Mouse (Mus musculus) erythroblast, embryonic 14.5 days (primary cell): ENCODE data around the gene Akap13. TPM values are rescaled to one million over a fixed set of nuclear protein-coding genes. Genes with fewer than 3 reads are reported as not detected.

Experiments
- H3K27me3 ChIP-seq: 2 replicates; pipeline ENCODE4 v1.6.1; 2012; ENCODE audit warnings: inconsistent platforms; ENCODE audit not compliant: control insufficient read depth
- H3K36me3 ChIP-seq: 2 replicates; pipeline ENCODE4 v1.6.1; 2012; ENCODE audit warnings: mild to moderate bottlenecking, inconsistent platforms; ENCODE audit not compliant: control insufficient read depth
- H3K4me1 ChIP-seq: 2 replicates; pipeline ENCODE4 v1.6.1; 2012; ENCODE audit warnings: inconsistent platforms; ENCODE audit not compliant: control insufficient read depth
- H3K4me3 ChIP-seq: replicated peaks from 2 replicates; pipeline ENCODE3; 2012; ENCODE audit warnings: moderate library complexity, mild to moderate bottlenecking, inconsistent platforms
- H3K9me3 ChIP-seq: 2 replicates; pipeline ENCODE4 v1.6.1; 2012; ENCODE audit warnings: low read length, inconsistent platforms, mixed read lengths; ENCODE audit not compliant: control insufficient read depth
- GATA1 ChIP-seq: IDR thresholded peaks from 2 replicates; pipeline ENCODE4 v1.6.1; 2012; ENCODE audit warnings: low read length, inconsistent platforms, mixed read lengths
- TAL1 ChIP-seq: IDR thresholded peaks from 3 replicates; pipeline ENCODE4 v1.6.1; 2012; ENCODE audit warnings: low read length, inconsistent platforms, mixed read lengths
- polyA plus RNA-seq: library from polyadenylated mRNA; stranded (reverse); fragments of >175 nt; gene quantifications from 2 replicates; pipeline ENCODE4 v1.2.3, GENCODE M21; 2012

Gene Akap13
- polyA plus RNA-seq, 1 experiment = 1.8 TPM

DNA sequence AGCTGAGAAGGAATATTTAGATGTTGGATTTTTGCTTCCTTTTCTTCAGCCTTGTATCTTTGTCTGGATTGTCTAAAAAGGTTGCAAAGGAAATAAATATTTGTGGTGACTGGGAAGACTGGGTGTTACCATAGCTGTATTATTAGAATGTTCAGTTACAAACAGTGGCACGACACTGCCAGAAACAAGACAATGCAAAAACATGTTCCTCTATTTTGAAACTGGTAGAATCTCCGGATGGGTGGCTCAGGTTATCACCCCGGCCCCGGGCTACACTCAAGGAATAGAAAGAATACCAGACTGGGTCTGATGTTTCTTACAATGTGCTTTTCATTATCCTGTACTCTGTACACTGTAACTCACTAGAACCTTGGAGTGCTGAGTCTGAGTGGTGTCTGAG, 193.6 kb downstream of the Akap13 start:
- H3K27me3 ChIP-seq = no peaks in the 10 kb centered on the region
- peaks cover 24% of the 10 kb centered on the region for H3K4me1 ChIP-seq
- peaks cover 49% of the 10 kb centered on the region for H3K36me3 ChIP-seq
- TF ChIP-seq GATA1 (no peak), TAL1 (no peak)
- no peaks in the 10 kb centered on the region for H3K9me3 ChIP-seq
- no peak overlapping the region for H3K4me3 ChIP-seq

- TF ChIP-seq TAL1 (no peak), GATA1 (no peak)
- Histone ChIP-seq H3K4me3 (no peak overlapping the region), H3K9me3 (no peaks in the 10 kb centered on the region), H3K36me3 (peaks cover 41% of the 10 kb centered on the region), H3K4me1 (peaks cover 23% of the 10 kb centered on the region), H3K27me3 (no peaks in the 10 kb centered on the region)
These were observed 194.6 kb downstream of the Akap13 start for GRCm38 (mm10) chr7:75649966-75650365.

- no peak overlapping the region for H3K4me3 ChIP-seq
- no peaks in the 10 kb centered on the region for H3K27me3 ChIP-seq
- TF ChIP-seq TAL1 (no peak), GATA1 (no peak)
- peaks cover 38% of the 10 kb centered on the region for H3K36me3 ChIP-seq
- H3K9me3 ChIP-seq = no peaks in the 10 kb centered on the region
- peaks cover 42% of the 10 kb centered on the region for H3K4me1 ChIP-seq
These were observed 198.5 kb downstream of the Akap13 start for GRCm38 (mm10) chr7:75653684-75654317.

- no peak for TF ChIP-seq TAL1
- TF ChIP-seq GATA1 = no peak
- Histone ChIP-seq H3K36me3 (peaks cover 28% of the 10 kb centered on the region), H3K9me3 (no peaks in the 10 kb centered on the region), H3K4me3 (peak overlapping the region; percentile 64), H3K4me1 (peaks cover 42% of the 10 kb centered on the region), H3K27me3 (no peaks in the 10 kb centered on the region)
These were observed 200.1 kb downstream of the Akap13 start for GRCm38 (mm10) chr7:75655180-75656074.

DNA sequence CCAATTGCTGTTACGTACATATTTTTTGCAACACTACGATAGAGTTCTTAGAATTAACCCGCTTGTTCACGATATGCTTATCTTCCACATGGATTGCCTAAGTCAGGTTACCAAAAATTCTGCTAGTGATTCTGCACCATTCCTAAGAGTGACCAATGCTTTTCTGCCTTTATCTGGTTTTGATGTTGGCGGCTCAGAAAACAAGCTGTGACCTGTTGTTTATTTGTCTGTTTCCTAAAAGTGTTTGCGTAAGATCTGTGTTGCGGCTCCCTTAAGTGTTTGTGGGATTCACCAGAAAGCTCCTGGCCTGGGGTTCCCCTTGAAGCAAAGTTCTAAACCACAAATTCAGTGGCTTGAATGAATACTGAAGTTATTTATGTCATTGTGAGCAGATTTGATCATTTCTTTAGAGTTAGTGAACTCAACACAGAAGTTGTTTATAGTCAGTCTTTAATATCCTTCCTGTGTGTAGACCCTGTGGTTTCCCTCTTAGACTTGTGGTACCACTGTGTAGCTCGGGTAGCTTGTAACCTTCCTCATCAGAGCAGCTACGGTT, 201.0 kb downstream of the Akap13 start:
- Histone ChIP-seq H3K4me1 (peaks cover 42% of the 10 kb centered on the region), H3K4me3 (peak overlapping the region; percentile 64), H3K27me3 (no peaks in the 10 kb centered on the region), H3K36me3 (peaks cover 25% of the 10 kb centered on the region), H3K9me3 (no peaks in the 10 kb centered on the region)
- TF ChIP-seq GATA1 (peak; percentile 4; the same call in 1 of the 2 replicates), TAL1 (no peak)

DNA sequence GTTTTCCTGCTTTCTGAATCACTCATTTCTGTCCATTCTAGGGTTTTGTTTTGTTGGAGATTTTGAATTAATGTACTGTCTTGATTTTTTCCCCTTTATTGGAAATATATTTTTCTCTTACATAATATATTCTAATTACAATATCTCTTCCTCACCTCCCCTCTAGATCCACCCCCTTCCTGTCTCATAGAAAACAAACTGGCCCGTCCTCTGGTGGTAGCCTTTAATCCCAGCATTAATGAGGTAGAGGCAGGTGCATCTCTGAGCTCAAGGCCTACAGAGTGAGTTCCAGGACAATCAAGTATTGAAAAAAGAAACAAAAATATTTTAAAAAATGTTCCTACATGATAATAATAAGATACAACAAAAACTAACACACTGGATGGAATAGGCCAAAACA, 201.6 kb downstream of the Akap13 start:
- TF ChIP-seq GATA1 (no peak), TAL1 (no peak)
- Histone ChIP-seq H3K9me3 (no peaks in the 10 kb centered on the region), H3K36me3 (peaks cover 25% of the 10 kb centered on the region), H3K27me3 (no peaks in the 10 kb centered on the region), H3K4me1 (peaks cover 43% of the 10 kb centered on the region), H3K4me3 (peak overlapping the region; percentile 64)

- Histone ChIP-seq H3K27me3 (no peaks in the 10 kb centered on the region), H3K36me3 (peaks cover 65% of the 10 kb centered on the region), H3K9me3 (no peaks in the 10 kb centered on the region)
These were observed 209.1 kb downstream of the Akap13 start for GRCm38 (mm10) chr7:75664455-75664854.

DNA sequence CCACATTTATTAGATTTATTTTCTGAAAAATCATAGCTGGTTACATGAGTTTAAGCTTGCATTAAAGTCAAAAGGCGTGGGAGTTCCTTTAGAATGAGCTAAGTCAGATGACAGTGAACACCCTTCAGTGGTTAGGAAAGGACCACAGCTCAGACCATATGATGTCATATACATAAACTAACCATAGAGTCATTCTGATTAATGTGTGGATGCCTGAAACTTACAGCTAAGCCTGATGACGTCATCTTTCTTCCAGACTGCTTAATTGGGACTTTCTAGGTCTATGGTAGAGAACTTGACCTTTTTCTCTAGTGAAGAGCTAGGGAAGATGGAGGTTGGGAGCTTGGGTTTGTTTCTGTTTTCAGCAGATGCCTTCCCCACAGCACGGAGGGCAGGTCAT, 211.6 kb downstream of the Akap13 start:
- no peak for TF ChIP-seq TAL1
- TF ChIP-seq GATA1 = no peak
- Histone ChIP-seq H3K4me1 (peaks cover 13% of the 10 kb centered on the region), H3K36me3 (peaks cover 76% of the 10 kb centered on the region), H3K4me3 (no peak overlapping the region), H3K9me3 (no peaks in the 10 kb centered on the region), H3K27me3 (no peaks in the 10 kb centered on the region)

More at GRCm38 (mm10) chr7:75664455-75664854, 209.1 kb downstream of the Akap13 start:
- Histone ChIP-seq H3K4me3 (no peak overlapping the region), H3K4me1 (peaks cover 14% of the 10 kb centered on the region)
- TF ChIP-seq TAL1 (no peak), GATA1 (no peak)

- TF ChIP-seq GATA1 (no peak), TAL1 (no peak)
- H3K36me3 ChIP-seq = peaks cover 71% of the 10 kb centered on the region
- peaks cover 8% of the 10 kb centered on the region for H3K4me1 ChIP-seq
- no peaks in the 10 kb centered on the region for H3K27me3 ChIP-seq
- no peak overlapping the region for H3K4me3 ChIP-seq
- H3K9me3 ChIP-seq = no peaks in the 10 kb centered on the region
These were observed 212.2 kb downstream of the Akap13 start for GRCm38 (mm10) chr7:75667531-75667930.
